Mouse (Mus musculus) megakaryocyte, embryonic 14.5 days (primary cell): Measurements from ENCODE around the gene Gm20489.

Source experiments
- FLI1 ChIP-seq: IDR thresholded peaks from 2 replicates; pipeline ENCODE4 v1.6.1; 2012; ENCODE audit warnings: low read length, inconsistent platforms, mixed read lengths
- GATA1 ChIP-seq: IDR thresholded peaks from 3 replicates; pipeline ENCODE4 v1.6.1; 2012; ENCODE audit warnings: mixed read lengths, low read length, inconsistent platforms, borderline replicate concordance

DNA sequence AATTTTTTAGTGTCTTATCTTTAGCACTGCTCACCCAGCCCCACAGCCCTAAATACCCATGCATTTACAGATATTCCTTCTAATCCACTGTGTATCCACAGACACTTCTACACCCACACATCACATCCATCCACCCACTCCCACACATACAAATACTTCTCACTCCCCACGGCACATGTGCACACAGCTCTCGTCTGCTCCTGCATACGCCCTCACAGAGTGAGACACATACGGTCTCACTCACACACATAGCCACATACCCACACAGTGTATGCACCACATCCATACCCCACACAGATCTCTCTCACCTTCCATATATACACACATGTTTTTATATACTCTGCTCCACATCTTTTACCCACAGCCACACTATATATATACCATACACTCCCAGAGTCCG, 40.5 kb upstream of the Gm20489 start:
- no peak for TF ChIP-seq GATA1
- no peak for TF ChIP-seq FLI1
